Mouse (Mus musculus) WW6 (cell line): Measurements from ENCODE around the gene Tbc1d7.

Source experiments
- DNase-seq: peaks from one replicate; pipeline ENCODE4 v3.0.0-alpha.2; 2013; ENCODE audit warnings: low read depth, low spot score

The Tbc1d7 gene

GRCm38 (mm10) chr13:43134468-43134867, 36.8 kb downstream of the Tbc1d7 start:
- DNase-seq, result no peak

- no peak for DNase-seq
These were observed 37.9 kb downstream of the Tbc1d7 start for GRCm38 (mm10) chr13:43133400-43133799.

GRCm38 (mm10) chr13:43132859-43133258, 38.4 kb downstream of the Tbc1d7 start:
- no peak for DNase-seq

- no peak for DNase-seq
These were observed 39.5 kb downstream of the Tbc1d7 start for GRCm38 (mm10) chr13:43131741-43132191.

GRCm38 (mm10) chr13:43130161-43130560, 41.1 kb downstream of the Tbc1d7 start:
- no peak for DNase-seq

- DNase-seq, result no peak
These were observed 46.6 kb downstream of the Tbc1d7 start for GRCm38 (mm10) chr13:43124683-43125074.

- no peak for DNase-seq
These were observed 47.2 kb downstream of the Tbc1d7 start for GRCm38 (mm10) chr13:43123895-43124682.

- DNase-seq, result no peak
These were observed 48.8 kb downstream of the Tbc1d7 start for GRCm38 (mm10) chr13:43122306-43123070.

GRCm38 (mm10) chr13:43113141-43113540, 58.2 kb downstream of the Tbc1d7 start:
- no peak for DNase-seq

GRCm38 (mm10) chr13:43112707-43113106, 58.6 kb downstream of the Tbc1d7 start:
- DNase-seq, result no peak

- DNase-seq, result no peak
These were observed 59.0 kb downstream of the Tbc1d7 start for GRCm38 (mm10) chr13:43112280-43112679.

GRCm38 (mm10) chr13:43104496-43104895, 66.8 kb downstream of the Tbc1d7 start:
- no peak for DNase-seq

- DNase-seq, result no peak
These were observed 68.4 kb downstream of the Tbc1d7 start for GRCm38 (mm10) chr13:43102943-43103342.
